Mouse (Mus musculus): Measurements from ENCODE around the gene Zfr2. TPM values are rescaled to one million over a fixed set of nuclear protein-coding genes. Genes with fewer than 3 reads are reported as not detected.

Gene Zfr2
- total and polyA plus RNA-seq, 3 experiments = 0.81 to 1.4 TPM; not detected in 1

GRCm38 (mm10) chr10:81202978-81203720 lies 29.8 kb upstream of the Zfr2 start (continued):
- TF ChIP-seq TBP (IDR thresholded peaks at IDR 0.05; ENCODE audit: low read depth, low read length) (peak; percentile 93), POLR2AphosphoS2 (IDR thresholded peaks at IDR 0.05; ENCODE audit: low read length) (no peak), RAD21 (IDR thresholded peaks at IDR 0.05; ENCODE audit: low read depth, low read length) (peak; percentile 34), GABPA (IDR thresholded peaks at IDR 0.05; ENCODE audit: low read depth, low read length) (no peak), TAL1 (IDR thresholded peaks at IDR 0.05; ENCODE audit: low read length) (no peak), ZKSCAN1 (IDR thresholded peaks at IDR 0.05; ENCODE audit: low read depth, low read length) (no peak), POLR2A (IDR thresholded peaks at IDR 0.05; ENCODE audit: control insufficient read depth in 1 of 2, insufficient read depth in 1 of 2, low read depth in 1 of 2, low read length in 2 of 2, poor library complexity in 1 of 2) (no peak), ZMIZ1 (IDR thresholded peaks at IDR 0.05; ENCODE audit: low read depth, low read length) (no peak), ZC3H11A (IDR thresholded peaks at IDR 0.05; ENCODE audit: low read depth, low read length) (no peak), MAX (IDR thresholded peaks at IDR 0.05; ENCODE audit: low read length) (no peak), UBTF (IDR thresholded peaks at IDR 0.05; ENCODE audit: borderline replicate concordance, insufficient read depth, low read depth, low read length) (no peak), USF2 (IDR thresholded peaks at IDR 0.05; ENCODE audit: borderline replicate concordance in 1 of 2, insufficient read depth in 1 of 2, low read depth in 1 of 2, low read length in 2 of 2) (no peak), USF1 (IDR thresholded peaks at IDR 0.05; ENCODE audit: low read depth, low read length) (peak; percentile 79), NELFE (IDR thresholded peaks at IDR 0.05; ENCODE audit: low read depth, low read length) (no peak), MYC (IDR thresholded peaks at IDR 0.05; ENCODE audit: low read depth, low read length) (no peak), GATA1 (IDR thresholded peaks at IDR 0.05; ENCODE audit: low read depth, low read length) (peak; percentile 34; the same call in 1 of the 2 replicates)

GRCm38 (mm10) chr10:81204137-81204536 lies 28.8 kb upstream of the Zfr2 start:
- Histone ChIP-seq H3K79me2 (ENCODE audit: control insufficient read depth, insufficient read depth, low read length, poor library complexity) (no peaks in the 10 kb centered on the region), H3K9me3 (replicated peaks; ENCODE audit: insufficient read depth, low read length) (no peaks in the 10 kb centered on the region), H3K4me3 (ENCODE audit: control insufficient read depth in 1 of 2, insufficient read depth in 1 of 2, low read depth in 2 of 2, low read length in 2 of 2) (no peak overlapping the region), H3K4me1 (ENCODE audit: control insufficient read depth in 1 of 2, insufficient read depth in 2 of 2, low read length in 2 of 2) (peaks cover 0 to 6% of the 10 kb centered on the region in 2 experiments; a peak in 1 of 4 replicates), H3K9ac (ENCODE audit: control insufficient read depth, low read depth, low read length, poor library complexity, severe bottlenecking) (no peak overlapping the region), H3K27ac (ENCODE audit: control insufficient read depth, low read depth, low read length) (no peak overlapping the region), H3K36me3 (ENCODE audit: control insufficient read depth in 1 of 2, insufficient read depth in 2 of 2, low read length in 2 of 2) (no peaks in the 10 kb centered on the region; a peak in 1 of 4 replicates), H3K27me3 (ENCODE audit: control insufficient read depth in 1 of 2, insufficient read depth in 2 of 2, low read length in 2 of 2) (no peaks in the 10 kb centered on the region; a peak in 1 of 4 replicates)
- TF ChIP-seq TBP (IDR thresholded peaks at IDR 0.05; ENCODE audit: low read depth, low read length) (no peak), POLR2A (IDR thresholded peaks at IDR 0.05; ENCODE audit: control insufficient read depth in 1 of 2, insufficient read depth in 1 of 2, low read depth in 1 of 2, low read length in 2 of 2, poor library complexity in 1 of 2) (no peak), POLR2AphosphoS5 (IDR thresholded peaks at IDR 0.05; ENCODE audit: borderline replicate concordance, low read depth, low read length) (no peak)
- no peak for DNase-seq (ENCODE audit: low read depth, low spot score)

Data from MEL (cell line).